Mouse (Mus musculus) spleen, postnatal 4 days (tissue): ENCODE data around the gene Kcnj10.

Experiments used
- DNase-seq, 2 experiments: peaks; one replicate each; pipeline ENCODE4 v3.0.0; 2022; ENCODE audit warnings: low spot score in 2 of 2

The Kcnj10 gene

GRCm38 (mm10) chr1:172311921-172312767, 28.9 kb upstream of the Kcnj10 start:
- peak; percentile 89 to 93 for DNase-seq

- DNase-seq, result no peak
These were observed 28.0 kb upstream of the Kcnj10 start for GRCm38 (mm10) chr1:172312768-172313561.

DNA sequence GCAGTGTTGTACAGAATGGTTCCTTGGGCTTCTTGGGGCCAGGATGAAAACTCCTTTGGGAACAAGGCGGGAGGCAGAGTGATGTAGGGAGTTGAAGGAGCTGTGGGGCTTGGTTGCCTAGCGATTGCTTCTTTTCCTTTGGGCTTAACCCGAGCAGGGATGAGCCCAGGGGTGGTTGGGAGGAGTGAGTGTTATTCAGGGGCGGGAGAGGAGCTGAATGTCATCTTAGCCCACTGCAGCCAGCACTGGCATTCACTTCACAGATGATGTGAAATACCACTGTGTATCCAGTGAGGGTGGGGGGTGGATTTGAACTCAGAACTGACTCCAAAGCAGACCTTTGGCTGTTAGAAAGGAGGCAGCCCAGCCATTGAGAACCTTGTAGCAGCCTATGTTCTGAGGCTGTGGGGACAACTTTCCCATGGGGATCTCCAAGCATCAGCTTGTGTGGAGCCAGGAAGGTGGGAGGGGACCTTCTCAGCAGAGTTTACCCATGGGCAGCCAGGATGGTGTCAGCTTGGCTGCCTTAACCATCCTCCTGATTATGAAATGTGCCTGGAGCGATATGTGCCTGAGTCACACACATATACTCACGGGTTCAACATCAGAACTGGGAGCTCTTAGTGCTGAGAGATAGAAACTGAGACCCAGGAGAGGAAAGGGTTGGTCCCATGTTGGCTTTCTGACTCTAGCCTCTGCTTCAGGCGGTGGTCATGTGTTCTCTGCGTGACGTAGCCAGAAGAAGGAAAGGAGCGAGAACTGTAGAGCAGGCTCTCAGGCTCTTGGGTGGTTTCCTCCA, 27.2 kb upstream of the Kcnj10 start:
- no peak for DNase-seq

DNA sequence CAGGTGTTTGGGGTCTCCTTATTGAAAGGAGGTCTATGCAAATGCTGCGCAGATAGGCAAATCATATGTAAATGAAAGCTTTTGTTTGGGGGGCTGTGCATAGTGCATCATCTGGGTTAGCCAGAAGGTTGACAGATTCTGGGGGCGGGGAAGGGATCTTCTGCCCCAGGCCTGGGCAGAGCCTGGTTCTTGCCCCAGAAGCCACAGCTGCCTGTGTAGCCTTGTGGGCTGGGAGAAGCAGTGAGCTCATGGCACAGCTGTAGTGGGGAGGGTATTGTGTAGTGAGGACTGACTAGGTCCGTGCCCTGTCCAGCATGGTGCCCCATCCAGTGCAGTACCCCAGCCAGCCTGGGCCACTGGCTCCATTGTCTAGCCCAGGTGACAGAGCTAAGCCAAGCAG, 26.1 kb upstream of the Kcnj10 start:
- DNase-seq, result no peak

DNA sequence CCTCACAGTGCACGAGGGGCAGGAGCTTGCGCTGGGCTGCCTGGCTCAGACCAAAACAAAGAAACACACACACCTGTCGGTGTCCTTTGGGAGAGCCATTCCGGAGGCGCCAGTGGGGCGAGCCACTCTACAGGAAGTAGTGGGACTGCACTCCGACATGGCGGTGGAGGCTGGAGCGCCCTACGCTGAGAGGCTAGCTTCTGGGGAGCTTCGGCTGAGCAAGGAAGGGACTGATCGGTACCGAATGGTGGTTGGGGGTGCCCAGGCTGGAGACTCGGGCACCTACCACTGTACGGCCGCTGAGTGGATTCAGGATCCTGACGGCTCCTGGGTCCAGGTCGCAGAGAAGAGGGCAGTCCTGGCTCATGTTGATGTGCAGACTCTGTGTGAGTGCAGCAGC, 23.6 kb upstream of the Kcnj10 start:
- DNase-seq, result no peak

DNA sequence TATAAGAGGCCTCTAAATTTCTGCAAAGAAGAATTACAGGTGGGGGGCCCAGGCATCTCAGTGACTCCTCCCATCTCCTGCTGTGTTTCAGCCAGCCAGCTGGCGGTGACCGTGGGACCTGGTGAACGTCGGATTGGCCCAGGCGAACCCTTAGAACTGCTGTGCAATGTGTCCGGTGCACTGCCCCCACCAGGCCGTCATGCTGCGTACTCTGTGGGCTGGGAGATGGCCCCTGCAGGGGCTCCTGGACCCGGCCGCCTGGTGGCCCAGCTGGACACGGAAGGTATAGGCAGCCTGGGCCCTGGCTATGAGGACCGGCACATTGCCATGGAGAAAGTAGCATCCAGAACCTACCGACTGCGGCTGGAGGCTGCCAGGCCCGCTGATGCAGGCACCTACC, 23.1 kb upstream of the Kcnj10 start:
- DNase-seq, result no peak

DNA sequence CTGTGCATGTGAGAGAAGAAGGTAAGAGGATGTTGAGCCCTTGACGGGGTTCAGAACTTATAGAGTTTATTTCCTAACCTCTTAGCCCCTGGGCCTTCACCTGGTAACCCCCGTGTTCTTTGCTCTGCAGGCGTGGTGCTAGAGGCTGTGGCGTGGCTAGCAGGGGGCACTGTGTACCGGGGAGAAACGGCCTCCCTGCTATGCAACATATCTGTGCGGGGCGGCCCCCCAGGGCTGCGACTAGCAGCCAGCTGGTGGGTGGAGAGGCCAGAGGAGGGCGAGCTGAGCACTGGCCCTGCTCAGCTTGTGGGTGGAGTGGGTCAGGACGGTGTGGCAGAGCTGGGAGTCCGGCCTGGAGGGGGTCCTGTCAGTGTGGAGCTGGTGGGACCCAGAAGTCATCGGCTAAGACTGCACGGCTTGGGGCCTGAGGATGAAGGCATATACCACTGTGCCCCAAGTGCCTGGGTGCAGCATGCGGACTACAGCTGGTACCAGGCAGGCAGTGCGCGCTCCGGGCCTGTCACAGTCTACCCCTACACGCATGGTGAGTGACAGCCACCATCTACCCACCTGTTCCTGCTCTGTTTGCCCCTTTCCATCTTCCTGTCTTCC, 22.5 kb upstream of the Kcnj10 start:
- DNase-seq, result no peak

- no peak for DNase-seq
These were observed 21.7 kb upstream of the Kcnj10 start for GRCm38 (mm10) chr1:172319346-172319745.

DNA sequence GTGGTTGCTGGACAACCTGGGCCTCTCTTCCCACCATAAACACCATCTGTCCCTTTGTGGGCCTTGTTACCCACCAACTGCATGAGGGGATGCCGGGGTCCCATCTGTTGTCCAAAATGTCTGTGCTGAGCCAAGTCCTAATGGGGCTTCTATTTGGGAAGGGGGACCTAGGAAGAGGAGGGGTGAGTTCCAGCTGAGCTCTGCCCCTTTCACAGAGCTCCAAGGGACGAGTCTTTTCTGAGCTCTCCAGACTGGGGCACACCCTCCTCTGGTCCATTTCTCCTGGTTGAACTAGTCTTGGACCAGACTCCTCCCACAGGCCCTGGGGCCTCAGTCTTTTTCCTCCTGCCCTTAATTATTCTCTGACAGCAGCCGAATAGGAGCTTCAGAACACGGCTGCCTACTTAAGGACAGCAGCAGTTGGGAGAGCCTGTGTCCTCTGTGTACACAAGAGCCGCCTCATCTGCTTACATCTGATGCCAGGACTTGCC, 21.0 kb upstream of the Kcnj10 start:
- DNase-seq, result no peak

GRCm38 (mm10) chr1:172322725-172323124, 18.3 kb upstream of the Kcnj10 start:
- DNase-seq, result no peak

DNA sequence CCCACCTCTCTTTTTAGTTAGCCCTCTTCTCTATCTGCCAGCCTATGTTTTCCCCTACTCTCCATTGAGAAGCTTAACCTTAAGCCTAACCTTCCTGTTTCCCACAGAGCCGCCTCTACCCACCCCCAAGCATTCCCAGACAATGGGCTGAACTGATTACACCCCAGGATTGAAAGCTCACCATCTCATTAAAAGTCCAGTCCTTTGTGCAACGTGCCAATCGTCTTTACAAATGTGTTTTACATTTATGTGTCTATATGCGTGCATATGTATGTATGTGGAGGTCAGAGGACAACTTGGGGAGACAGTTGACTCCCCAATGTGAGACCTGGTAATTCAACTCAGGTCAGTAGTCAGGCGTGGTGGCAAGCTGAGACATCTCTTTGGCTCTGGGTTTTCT, 17.7 kb upstream of the Kcnj10 start:
- DNase-seq, result no peak

DNA sequence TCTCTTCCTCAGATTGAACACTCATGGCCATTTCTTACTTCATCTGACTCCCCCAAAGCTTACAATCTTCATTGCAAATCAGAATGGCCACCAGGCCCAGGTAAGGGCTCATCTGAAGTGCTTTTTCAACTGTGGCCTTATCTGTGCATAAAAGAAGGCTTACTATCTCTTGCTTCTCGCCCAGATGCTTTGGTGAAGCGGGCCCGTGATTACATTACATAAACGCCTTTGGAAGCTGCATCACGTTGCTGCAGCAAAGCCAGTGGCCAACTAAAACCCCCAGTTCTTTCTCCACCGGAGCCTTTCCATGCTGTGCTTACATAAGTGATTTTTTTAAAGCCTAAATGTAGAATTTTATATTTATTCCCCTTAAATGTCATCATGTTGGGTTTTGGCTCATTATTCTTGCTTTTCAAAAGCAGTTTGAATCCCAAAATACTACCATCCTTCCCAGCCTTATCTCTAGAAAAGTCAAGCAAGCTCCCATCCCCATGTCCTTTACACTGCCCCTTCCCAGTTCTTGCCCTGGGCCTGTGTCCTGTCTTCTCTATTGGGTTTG, 17.1 kb upstream of the Kcnj10 start:
- DNase-seq, result no peak

DNA sequence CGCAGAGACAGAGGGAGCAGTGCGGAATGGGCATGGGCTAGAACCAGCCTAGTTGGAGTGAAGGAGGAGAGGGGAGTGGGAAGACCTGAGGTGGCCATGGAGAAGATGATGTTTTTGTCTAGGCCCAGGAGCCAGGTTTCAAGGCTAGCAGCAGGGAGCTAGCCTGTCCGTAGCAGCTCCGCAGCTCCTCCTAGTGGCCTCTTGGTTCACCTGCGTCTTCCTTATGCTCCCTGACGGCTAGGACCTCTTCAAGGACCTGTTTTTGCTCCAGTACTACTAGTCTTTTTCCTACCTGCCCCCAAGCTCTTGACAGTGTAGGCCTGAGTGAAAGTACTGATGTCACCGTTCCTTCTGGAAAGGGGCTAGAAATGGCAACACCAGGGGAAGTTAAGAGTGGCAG, 16.3 kb upstream of the Kcnj10 start:
- peak; percentile 70 to 88 for DNase-seq

- peak; percentile 63 to 88 for DNase-seq
These were observed 15.1 kb upstream of the Kcnj10 start for GRCm38 (mm10) chr1:172325680-172326535.

DNA sequence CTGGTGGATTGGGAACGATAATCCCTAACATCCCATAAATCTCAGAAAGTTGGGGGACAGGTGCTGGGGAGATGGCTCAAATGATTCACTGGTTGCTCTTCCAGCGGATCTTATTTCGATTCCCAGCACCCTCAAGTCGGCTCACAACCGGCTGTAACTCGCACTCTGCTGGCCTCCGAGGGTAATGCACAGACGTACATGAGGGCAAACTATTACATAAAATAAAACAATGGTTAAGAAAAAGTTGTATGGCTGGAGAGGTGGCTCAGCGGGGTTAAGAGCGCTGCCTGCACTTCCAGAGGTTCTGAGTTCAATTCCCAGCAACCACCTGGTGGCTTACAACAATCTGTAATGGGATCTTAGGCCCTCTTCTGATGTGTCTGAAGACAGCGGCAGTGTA, 14.3 kb upstream of the Kcnj10 start:
- DNase-seq, result no peak

GRCm38 (mm10) chr1:172327206-172328001, 13.6 kb upstream of the Kcnj10 start:
- DNase-seq, result no peak

DNA sequence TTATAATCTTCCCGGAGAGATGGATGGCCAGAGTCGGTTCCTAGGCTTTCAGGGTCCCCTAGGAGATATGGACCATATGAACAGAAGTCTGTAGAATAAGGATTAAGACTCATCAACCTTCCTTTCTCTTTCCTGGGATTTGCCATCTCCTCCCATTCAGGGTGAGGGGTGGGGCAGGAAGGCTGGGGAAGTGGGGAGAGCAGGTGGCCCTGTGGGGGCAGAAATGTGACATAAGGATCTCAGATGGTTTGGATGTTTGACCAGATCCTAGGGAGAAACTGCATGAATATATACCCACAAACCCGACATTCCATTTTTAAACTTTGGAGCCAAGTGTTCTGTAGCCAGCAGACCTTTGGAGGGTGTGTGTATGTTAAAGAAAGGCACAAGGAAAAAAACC, 13.0 kb upstream of the Kcnj10 start:
- DNase-seq, result no peak

DNA sequence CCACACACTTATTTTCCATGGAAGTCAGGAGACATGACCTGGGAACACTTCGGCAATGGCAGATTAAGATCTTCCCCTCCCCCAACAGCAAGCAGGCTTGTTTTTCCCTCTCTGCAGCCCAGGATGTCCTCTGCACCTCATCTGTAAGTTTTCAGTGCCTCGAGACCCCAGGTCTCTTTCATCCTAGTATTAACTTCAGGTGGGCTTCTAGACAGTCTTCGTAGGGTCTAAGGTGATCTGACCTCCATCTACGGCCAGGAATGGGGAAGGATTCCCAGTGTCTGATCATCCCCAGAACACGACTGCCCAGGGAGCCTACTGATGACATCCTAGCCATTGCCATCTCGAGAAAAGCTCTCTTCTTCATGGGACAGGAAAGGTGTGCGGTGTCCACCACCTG, 12.5 kb upstream of the Kcnj10 start:
- no peak for DNase-seq

GRCm38 (mm10) chr1:172329131-172329530, 11.9 kb upstream of the Kcnj10 start, which contains the start of gene Kcnj9:
Gene Kcnj9 (minus strand): TSS chr1:172329318.
- no peak for DNase-seq
